Mouse (Mus musculus): ENCODE measurements around the gene Pnrc2.

- TF ChIP-seq POLR2AphosphoS5 (IDR thresholded peaks at IDR 0.05; ENCODE audit: insufficient replicate concordance, low read depth, low read length), result no peak
- no peak for TF ChIP-seq CTCF (IDR thresholded peaks at IDR 0.05; ENCODE audit: low read depth, low read length)
- no peak for TF ChIP-seq GATA1 (IDR thresholded peaks at IDR 0.05; ENCODE audit: borderline replicate concordance, low read length)
- TF ChIP-seq TAL1 (conservative IDR thresholded peaks at IDR 0.05; ENCODE audit: low read depth, low read length), result no peak
- TF ChIP-seq GATA2 (IDR thresholded peaks at IDR 0.05; ENCODE audit: borderline replicate concordance, low read depth, low read length), result no peak
Observed at GRCm38 (mm10) chr4:135876583-135877020, 3.0 kb upstream of the Pnrc2 start.
